Mouse (Mus musculus): ENCODE data around the gene Erbin.

Erbin gene

GRCm38 (mm10) chr13:103910598-103910997 lies 9.7 kb downstream of the Erbin start:
- DNase-seq, result no peak

GRCm38 (mm10) chr13:103909894-103910293 lies 10.4 kb downstream of the Erbin start:
- DNase-seq, result no peak

GRCm38 (mm10) chr13:103900015-103900414 lies 20.3 kb downstream of the Erbin start:
- DNase-seq, result no peak

GRCm38 (mm10) chr13:103897606-103898005 lies 22.7 kb downstream of the Erbin start:
- no peak for DNase-seq

GRCm38 (mm10) chr13:103893065-103893464 lies 27.2 kb downstream of the Erbin start:
- DNase-seq, result no peak

- DNase-seq, result no peak
Measured at GRCm38 (mm10) chr13:103890038-103890437, 30.3 kb downstream of the Erbin start.

GRCm38 (mm10) chr13:103886503-103886902 lies 33.8 kb downstream of the Erbin start:
- no peak for DNase-seq

- no peak for DNase-seq
Measured at GRCm38 (mm10) chr13:103881200-103881599, 39.1 kb downstream of the Erbin start.

GRCm38 (mm10) chr13:103876743-103877142 lies 43.6 kb downstream of the Erbin start:
- no peak for DNase-seq

- DNase-seq, result no peak
Measured at GRCm38 (mm10) chr13:103875823-103876514, 44.3 kb downstream of the Erbin start.

GRCm38 (mm10) chr13:103870786-103871185 lies 49.5 kb downstream of the Erbin start:
- no peak for DNase-seq

- no peak for DNase-seq
Measured at GRCm38 (mm10) chr13:103870117-103870516, 50.2 kb downstream of the Erbin start.

- DNase-seq, result no peak
Measured at GRCm38 (mm10) chr13:103868875-103869274, 51.4 kb downstream of the Erbin start.

- DNase-seq, result no peak
Measured at GRCm38 (mm10) chr13:103862041-103862440, 58.3 kb downstream of the Erbin start.

- DNase-seq, result no peak
Measured at GRCm38 (mm10) chr13:103859041-103859440, 61.3 kb downstream of the Erbin start.

GRCm38 (mm10) chr13:103847614-103848013 lies 72.7 kb downstream of the Erbin start:
- DNase-seq, result no peak

- DNase-seq, result no peak
Measured at GRCm38 (mm10) chr13:103841287-103842201, 78.8 kb downstream of the Erbin start.

- DNase-seq, result no peak
Measured at GRCm38 (mm10) chr13:103838619-103839018, 81.7 kb downstream of the Erbin start.

GRCm38 (mm10) chr13:103829623-103830135 lies 90.6 kb downstream of the Erbin start:
- DNase-seq, result no peak

- DNase-seq, result no peak
Measured at GRCm38 (mm10) chr13:103822270-103822669, 98.0 kb downstream of the Erbin start.

GRCm38 (mm10) chr13:103819377-103819776 lies 100.9 kb downstream of the Erbin start:
- DNase-seq, result no peak

GRCm38 (mm10) chr13:103817935-103818334 lies 102.4 kb downstream of the Erbin start:
- no peak for DNase-seq

- no peak for DNase-seq
Measured at GRCm38 (mm10) chr13:103807464-103807863, 112.8 kb downstream of the Erbin start.

Measured in right cerebral cortex, postnatal 4 days (tissue).